Mouse (Mus musculus) urinary bladder, adult 2 months (tissue): ENCODE data around the gene Icam2. TPM values are rescaled to one million over a fixed set of nuclear protein-coding genes. Genes with fewer than 3 reads are reported as not detected.

Experiments used
- DNase-seq: peaks from one replicate; pipeline ENCODE4 v3.0.0; 2022; ENCODE audit warnings: low spot score
- polyA plus RNA-seq: library from polyadenylated mRNA; depleted of rRNA; stranded (reverse); fragments of >200 nt; gene quantifications from 2 replicates; pipeline ENCODE4 v1.2.3, GENCODE M21; 2012

Gene Icam2
- polyA plus RNA-seq, 1 experiment = 16.3 TPM

DNA sequence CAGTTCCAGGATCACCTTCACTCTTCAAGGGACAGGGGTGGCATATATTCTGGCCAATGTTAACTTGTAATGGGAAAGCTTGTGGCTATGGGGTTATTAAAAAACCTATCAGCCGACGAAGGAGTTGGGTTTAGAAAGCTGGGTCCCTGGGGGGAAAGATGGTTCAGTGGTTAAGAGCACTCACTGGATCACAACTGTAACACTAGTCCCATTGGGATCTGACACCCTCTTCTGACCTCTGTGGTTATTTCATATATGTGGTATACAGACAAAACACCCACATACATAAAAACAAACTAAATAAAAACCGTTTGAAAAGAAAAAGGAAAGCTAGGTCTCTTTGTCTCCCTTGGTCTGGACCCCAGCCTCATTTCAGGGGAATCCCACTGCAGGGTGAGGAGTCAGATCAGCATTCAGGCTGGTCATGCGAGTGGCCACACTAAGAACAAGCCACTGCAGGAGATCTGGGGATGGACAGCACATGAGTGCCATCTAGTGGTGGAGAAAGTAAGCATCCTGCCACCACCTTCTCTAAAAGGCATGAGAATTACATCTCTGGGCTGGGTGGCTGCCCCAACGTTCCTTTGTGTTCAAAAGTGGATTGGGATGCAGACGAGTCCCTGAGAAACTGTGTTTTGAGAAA, 3.8 kb upstream of the Icam2 start:
- no peak for DNase-seq

DNA sequence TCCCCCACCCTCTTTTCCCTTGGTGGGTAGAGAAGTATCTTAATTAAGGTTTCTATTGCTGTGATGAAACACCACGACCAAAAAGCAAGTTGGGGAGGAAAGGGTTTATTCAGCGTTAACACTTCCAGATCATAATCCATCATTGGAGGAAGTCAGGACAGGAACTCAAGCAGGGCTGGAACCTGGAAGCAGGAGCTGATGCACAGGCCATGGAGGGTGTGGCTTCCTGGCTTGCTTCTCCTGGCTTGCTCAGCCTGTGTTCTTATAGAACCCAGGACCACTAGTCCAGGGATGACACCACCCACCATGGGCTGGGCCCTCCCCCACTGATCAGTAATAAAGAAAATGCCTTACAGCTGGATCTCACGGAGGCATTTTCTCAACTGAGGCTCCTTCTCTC, 2.9 kb upstream of the Icam2 start:
- DNase-seq = no peak

DNA sequence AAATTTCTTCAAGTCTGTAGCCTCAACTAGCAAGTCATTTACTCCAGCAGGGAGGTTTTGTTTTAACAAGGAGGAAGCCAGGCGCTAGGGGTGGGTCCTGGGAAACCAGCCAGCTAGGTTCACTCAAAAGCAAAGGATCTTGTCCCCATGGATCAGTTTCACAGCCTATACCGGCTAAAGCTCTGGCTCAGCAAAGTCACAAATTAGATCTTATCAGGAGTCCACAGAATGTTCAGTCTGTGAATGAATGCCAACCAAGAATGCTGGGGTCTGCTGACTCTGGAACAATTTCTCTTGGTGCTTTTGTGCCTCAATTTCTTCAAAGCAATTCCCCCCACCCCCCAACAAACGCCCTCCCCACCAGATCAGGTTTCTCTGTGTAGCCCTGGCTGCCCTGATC, 1.7 kb upstream of the Icam2 start:
- no peak for DNase-seq

DNA sequence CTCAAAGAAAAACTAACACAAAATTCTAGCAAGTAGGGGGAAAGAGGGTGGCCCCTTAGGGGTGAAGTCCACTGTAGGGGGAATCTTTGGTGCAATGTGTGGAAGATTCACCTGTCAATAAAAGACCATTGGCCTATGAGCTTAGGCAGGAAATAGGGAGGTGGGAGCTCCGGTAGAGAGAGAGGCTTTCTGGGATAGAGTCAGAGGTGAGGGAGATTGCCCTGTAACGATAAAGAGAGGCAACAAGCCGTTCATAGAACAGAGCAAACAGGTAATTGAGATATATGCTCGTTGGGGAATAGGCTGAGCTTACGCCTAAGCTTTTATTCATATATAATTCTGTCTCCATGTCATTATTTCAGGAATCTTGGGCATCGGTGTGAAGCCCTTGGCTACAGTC, 855 bp downstream of the Icam2 start:
- DNase-seq = no peak

DNA sequence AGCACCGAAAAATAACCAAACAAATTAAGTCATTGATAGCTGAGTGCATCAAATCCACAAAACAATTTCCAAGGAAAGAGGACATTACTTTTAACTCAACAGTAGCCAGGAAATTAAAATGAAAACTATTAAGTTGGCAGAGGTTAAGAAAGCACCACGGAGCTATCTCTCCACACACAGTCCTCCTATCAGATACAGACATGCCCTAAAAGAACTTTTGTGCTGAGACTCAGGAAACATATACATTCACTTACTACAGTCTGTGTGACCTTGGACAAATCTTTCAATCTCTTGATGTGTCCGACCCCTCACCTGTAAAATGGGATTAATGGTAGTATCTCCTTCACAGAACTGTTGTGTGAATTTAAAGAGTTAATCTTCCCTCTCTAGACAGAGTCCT, 1.5 kb downstream of the Icam2 start:
- no peak for DNase-seq

DNA sequence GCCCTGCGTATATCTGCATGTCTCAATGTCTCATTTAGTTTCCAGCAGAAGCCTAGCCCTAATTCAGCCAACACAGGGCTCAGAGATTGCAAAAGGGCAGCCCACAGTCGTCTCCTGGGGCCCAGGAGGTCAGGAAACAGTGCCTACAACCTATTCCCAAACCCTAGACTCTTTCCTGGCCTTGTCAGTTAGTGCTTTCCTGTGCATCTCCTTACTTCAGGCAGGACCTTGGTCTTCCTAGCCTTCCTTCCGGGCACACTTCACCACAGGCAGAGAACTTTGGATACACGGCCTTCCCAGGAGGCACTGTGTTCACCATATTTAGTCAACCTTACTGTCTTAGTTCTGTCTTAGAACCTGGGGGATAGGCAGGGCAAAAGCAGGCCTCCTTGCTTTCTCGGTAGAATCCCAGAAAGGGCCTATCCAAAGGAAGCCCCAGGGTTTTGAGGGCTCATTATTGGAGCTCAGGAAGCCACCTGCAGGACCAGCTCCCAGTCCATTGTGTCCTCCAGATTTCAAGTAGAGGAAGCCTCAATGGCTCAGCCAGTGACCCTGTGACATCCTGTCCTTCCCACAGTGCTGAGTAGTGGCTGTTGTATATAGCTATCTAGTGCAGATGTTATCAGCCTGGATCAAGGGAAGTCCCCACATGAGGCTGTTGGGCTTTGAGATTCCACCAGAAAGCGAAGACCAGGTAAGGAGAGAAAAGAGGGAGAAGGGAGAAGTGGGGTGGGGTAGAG, 4.7 kb downstream of the Icam2 start:
- no peak for DNase-seq

DNA sequence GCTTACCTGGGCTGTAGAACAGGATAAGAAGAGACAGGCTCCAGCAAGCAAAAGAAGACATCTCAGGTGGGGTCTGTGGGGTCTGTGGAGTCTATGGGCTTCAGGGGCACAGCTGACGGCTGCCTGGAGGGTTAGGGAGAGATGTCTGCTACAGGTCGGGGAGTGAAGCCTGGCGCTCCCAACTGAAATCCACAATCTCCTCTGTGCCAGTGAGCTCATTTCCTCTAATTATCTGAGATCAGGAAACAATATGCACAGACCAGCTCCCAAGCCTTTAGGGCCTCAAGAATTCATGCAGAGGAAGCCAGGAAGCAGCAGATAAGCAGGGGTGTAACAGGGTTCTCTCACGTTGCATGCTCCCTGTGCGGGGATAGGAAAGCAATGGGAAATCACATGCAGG, 5.5 kb downstream of the Icam2 start:
- no peak for DNase-seq

DNA sequence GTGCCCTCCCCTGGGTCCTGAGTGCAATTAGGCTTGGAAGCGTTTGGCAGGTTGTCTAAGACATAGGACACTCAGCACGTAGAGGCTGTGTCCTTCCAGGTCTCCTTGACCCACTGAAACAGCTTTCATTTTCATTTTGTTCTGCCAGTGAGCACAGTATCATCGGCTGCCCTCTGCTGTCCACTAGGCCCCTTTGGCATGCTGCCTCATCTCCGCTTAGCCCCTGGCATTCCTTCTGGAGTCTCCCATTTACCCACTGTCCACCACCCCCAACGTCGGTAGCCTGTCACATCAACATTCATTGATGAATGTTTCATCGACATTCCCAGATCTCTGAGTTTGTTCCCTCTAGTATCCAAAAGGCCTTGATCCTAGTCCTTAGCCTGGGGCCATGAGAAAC, 6.0 kb downstream of the Icam2 start:
- DNase-seq = no peak

DNA sequence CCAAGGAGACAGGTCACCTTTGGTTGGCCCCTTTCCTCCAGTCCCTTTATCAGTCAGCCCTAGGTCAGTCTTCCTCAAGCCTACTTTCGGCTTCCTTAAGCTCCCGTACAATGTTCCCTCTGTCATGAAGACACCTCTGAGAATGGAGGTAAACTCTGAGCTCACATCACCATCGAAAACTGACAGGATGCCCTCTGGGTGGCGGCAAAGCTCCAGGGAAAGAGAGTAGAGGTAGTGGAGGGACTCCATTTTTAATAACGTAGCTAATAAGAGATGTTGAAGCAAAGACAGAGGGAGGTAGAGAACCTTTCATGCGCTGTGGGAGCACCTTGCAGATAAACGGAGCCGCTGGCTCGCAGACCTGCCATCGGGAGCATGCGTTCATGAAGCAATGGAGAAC, 6.9 kb downstream of the Icam2 start:
- DNase-seq = no peak

DNA sequence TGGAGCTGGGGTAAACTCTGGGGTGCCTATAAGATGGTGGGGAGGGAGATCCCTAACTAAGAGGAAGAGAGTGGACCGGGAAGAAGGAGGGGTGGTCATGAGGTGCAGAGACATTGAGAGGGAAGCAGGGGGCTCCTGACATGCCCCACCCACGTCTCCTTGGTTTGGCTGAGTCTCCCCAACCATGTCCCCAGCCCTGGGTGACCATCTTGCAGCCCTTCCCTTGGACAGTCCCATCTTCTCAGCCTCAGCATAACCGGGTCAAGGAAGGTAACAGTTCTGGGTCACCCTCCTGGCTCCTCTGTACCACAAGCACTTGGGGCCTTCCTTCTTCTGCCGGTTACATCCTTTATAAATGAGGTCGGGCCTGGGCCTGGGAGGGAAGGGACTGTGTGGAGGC, 12.9 kb downstream of the Icam2 start:
- no peak for DNase-seq

DNA sequence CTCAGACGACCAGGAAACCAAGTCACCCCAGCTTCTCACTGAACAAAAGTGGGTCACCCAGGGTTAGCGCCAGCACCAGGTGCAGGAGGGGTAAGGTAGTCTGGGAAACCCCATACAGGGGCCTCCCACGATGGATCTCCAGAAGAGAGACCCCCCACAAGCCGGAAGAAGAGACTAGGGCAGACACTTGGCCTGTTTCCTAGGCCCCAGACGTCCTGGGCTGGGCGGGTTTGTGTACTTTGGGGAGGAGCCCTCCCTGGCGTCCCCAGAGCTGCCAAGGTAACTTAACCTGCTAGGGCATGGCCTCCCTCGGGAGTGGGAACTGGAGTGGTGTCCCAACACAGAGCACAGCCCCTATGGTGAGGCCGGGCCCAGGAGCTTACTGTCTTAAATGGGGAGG, 13.3 kb downstream of the Icam2 start:
- no peak for DNase-seq

DNA sequence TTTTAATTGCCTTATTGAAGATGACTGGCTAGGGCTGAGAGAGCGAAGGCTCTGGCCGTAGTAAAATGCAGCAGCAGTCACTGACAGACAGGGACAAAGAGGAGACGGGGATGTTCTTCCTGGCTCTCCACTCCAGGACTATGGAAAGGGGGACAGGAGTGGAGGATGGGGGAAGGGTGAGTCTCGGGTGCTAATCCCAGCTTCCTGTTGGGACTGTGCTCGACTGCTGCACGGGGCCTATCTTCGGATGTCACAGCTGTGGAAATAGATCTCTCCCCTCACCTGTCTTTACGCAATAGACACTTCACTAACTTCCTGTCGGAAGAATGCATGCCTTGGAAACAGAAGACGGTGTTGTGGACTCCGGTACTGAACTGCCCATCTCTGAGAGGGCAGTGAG, 13.9 kb downstream of the Icam2 start:
- DNase-seq = no peak

DNA sequence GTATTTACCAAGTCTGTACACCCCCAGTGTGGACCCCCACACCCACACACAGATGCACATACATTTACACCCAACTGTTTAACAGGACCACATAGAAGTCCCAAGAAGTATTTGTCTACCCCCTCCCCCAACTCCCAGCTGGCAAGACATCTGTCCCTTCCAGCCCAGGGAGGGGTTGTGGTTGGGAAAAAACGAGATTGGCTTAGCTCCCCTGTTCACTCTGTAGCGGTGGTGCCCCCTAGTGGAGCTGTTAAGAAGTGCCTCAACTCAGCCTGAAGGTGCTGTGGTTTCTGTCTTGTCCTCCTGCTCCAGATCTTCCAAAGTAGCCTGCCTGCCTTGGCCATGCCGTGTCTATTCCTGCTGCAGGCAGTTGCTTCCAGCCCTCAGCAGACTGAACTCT, 21.6 kb downstream of the Icam2 start:
- DNase-seq = peak; percentile 52

DNA sequence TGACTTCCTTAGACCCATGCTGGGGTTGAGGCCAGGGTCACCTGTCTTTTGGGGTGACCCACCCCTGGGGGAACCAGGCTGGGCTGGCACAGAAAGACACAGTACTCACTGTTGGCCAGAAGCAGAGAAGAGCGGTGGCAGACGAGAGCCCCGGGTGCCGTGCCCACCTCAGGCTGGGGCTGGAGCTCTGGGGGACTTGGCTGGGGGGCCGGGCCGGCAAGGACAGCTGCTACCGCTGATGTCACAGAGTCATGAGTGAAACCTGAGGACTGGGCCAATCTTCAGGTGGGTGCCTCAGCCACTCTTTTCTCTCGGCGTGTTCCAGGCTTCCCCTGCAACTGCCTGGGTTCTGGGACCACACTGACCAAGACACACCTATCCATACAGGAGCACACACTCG, 22.5 kb downstream of the Icam2 start, which contains the start of gene Prr29:
TSS of gene Prr29 (plus strand) at position 107 of the 400 bp plus-strand sequence.
- DNase-seq = no peak

DNA sequence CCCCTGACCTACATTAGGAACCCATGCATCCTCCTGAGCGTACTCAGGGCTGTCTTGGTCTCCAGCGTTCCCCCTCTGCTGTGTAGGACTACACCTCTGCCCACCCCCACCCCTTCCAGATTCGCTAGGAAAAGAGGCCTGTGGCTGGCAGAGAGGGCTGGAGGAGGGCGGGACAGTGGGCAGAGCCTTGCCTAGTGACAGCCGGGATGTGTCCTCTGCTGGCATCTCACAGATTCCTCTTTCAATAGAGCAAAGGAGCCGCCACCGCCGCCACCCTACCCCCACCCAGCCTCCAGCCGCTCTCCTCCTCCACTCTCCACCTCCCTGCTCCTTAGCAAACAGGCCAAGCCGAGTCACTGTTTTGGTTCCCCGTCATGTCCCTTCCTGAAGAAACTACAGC, 23.2 kb downstream of the Icam2 start:
- no peak for DNase-seq

DNA sequence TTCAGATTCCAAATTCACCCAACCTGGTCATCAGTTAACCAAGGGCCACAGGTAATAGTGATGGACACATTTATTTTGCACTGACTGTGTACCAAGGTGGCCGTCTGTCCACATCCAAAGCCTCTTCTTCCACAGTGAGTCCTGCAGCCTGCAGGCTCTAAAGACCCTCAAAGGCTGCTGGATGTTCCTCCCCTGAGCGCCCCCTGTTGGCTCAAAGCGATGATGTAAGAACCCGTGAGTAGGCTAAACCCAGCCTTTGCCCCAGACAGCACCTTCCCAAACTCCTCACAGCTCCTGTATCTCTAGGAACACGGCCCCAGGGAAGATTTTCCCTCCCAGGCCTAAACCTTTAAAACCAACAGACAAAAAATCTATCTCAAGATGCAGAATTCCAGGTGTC, 28.5 kb downstream of the Icam2 start:
- no peak for DNase-seq

DNA sequence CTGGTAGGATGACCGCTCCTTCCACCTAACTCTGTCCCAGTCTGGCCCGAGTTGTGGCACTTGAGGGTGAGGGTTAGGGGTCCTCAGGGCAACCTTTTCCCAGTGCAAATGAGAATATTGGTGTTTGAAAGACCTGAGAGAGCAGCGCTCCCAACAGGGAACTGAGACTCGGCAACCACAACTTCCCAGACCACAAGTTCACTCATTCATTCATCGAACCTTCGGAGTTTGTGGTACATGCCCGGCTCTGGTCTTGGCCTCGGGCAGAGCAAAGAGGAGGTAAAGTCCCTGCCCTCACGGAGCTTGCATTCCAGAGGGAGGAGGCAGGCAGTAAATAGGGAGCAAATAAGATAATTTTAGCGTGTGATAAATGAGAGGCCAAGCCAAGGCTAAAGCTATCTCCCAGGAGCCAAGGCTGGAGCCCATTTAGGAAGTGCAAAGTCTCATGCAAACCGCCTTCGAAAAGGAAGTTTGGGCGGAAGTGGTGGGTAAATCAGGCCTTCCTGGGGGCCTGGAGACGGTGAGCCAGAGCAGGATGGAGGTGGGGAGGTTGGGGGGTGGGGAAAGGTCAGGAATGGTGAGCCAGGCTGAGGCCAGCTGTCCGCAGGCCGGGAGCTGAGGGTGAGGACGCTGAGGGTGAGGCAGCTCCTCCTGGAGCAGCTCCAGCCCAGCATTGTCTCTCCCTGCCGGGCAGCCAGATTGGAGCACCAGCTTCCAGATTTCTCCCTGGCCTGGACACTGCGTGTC, 32.3 kb downstream of the Icam2 start:
- no peak for DNase-seq

DNA sequence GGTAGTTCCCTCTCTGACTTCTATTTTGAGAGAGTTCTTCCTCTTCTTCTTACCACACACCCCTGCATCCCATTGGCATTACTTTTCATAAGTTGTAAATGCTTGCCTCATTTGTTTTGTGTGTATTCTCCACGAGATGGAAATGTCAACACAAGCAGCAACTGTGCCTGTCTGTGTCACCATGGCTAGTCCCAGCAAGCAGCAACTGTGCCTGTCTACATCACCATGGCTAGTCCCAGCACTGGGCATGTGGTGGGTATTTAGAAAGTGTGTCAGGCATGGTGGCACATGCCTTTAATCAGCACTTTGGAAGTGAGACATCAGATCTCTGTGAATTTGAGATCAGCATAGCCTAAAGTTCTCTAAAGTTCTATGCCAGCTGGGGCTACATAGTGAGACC, 33.7 kb downstream of the Icam2 start:
- DNase-seq = no peak

DNA sequence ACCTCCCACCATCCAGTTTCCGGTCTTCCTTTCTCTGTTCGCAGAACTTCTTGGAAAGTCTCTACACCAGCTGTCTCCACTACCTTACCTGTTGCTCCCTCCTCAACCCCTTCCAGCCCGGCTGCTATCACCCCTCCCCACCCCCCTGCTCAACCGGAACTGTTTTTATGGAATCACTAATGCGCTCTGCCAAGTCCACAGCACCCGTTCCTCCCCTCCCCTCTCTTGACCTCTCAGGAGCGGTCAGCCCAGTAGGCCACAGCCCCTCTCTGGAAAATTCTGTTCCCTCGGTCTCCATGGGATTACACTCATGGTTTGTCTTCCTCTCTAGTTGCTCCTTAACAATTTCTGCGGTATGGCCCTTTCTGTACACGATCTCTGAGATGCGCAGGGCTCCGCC, 34.7 kb downstream of the Icam2 start, which contains the start of gene Scn4a:
TSS of gene Scn4a (minus strand) at position 101 of the 400 bp plus-strand sequence.
- no peak for DNase-seq

DNA sequence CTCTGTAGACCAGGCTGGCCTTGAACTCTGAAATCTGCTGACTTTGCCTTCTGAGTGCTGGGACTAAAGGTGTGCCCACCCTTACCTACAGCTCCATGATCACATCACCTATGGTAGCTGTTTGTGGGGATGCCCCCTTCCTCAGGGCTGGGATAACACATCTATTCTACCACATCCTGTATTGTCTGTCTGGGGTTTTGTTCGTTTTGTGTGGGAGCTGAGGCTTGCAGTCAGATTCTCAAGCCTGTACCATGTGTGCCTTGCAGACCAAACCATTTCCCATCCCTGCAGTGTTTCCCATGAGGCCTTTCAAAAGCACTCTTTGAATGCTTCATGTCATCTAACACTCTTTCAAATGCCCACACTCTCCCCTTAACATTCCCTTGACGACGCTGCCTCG, 35.9 kb downstream of the Icam2 start:
- DNase-seq = no peak

DNA sequence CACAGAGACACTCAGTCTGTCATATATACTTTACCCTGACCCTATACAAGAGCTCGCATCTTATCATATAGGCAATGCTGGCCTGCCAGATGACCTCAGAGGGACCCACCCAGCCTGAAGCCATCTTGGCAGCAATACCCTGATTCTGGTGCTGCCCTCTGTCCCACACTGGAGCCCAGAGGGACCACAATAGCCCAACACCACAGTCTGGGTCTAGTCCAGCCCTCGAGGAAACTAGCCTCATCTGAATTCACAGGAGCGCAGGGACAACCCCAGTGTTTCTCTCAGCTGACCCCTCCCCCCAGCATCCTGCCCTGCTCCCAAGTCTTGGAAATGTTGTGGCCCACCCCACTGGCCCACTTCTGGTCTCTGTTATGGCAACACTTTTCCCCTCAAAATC, 36.6 kb downstream of the Icam2 start:
- DNase-seq = no peak

DNA sequence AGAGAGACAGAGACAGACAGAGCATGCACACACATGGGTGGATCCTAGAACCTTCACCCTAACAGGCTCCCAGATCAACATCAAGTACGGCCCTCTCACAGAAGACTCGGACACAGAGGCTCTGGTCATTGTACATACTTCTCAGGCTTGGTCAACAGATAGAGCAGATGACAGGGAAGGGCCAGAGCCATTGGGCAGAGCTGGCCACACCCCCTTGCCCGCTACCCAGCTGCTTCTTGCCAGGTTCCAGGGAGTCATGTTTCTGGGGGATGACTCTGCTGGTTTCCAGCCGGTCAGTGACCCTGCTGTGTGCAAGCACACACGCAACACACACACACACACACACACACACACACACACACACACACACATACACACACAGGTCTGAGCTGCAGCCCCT, 37.0 kb downstream of the Icam2 start:
- DNase-seq = no peak

DNA sequence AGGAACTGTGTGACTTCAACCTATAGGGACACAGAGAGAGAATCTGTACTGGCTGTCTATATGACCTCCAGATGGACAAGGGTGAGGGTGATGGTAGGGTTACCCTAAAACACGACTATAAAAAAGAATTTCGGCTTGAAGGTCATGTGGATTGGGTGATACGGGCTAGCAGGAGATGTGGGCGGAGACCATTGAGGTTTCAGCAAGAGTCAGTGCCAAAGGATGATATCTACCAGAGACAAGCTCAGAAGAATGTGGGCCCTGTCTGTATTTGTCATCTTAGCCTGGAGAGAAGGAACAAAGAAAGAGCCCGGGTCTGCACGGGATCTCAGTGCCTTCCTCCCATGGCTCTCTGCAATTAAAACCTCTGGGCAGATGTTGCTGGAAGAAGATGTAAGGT, 38.1 kb downstream of the Icam2 start:
- DNase-seq = no peak
